ENCODE assay signal across 12 mouse cellular contexts in genomic region chr9:101104931-101105330, GRCm38 (mm10).
"Had no signal": no experiment of that assay in that cellular context is flagged by ENCODE, and none has a peak within 500 bp of the region (broad histone marks: within the 10 kb centered on the region; RNA-seq: fewer than 3 reads in every experiment).

No protein-coding gene starts in this region.

- H3K4me2 ChIP-seq: kidney, embryonic 15.5 days; limb, embryonic 12.5 days; liver, embryonic 13.5 days; lung, embryonic 15.5 days; midbrain, embryonic 13.5 days; neural tube, embryonic 12.5 days had no signal

- H3K9me3 ChIP-seq: kidney, embryonic 15.5 days; limb, embryonic 12.5 days; liver, embryonic 13.5 days; lung, embryonic 15.5 days; midbrain, embryonic 13.5 days; neural tube, embryonic 12.5 days had no signal

- H3K27ac ChIP-seq: kidney, embryonic 15.5 days; layer of hippocampus, adult 2 months; limb, embryonic 12.5 days; liver, embryonic 13.5 days; lung, embryonic 15.5 days; midbrain, embryonic 13.5 days; neural tube, embryonic 12.5 days had no signal

- H3K9ac ChIP-seq: kidney, embryonic 15.5 days; limb, embryonic 12.5 days; liver, embryonic 13.5 days; liver, postnatal 0 days; lung, embryonic 15.5 days; midbrain, embryonic 13.5 days; neural tube, embryonic 12.5 days had no signal

- ATAC-seq: liver, postnatal 0 days; midbrain, embryonic 13.5 days had no signal

- H3K4me1 ChIP-seq: limb, embryonic 12.5 days; midbrain, embryonic 13.5 days; neural tube, embryonic 12.5 days had no signal

- H3K27me3 ChIP-seq: kidney, embryonic 15.5 days; limb, embryonic 12.5 days; liver, embryonic 13.5 days; lung, embryonic 15.5 days; midbrain, embryonic 13.5 days; neural tube, embryonic 12.5 days had no signal

- H3K4me3 ChIP-seq: kidney, embryonic 15.5 days; layer of hippocampus, adult 2 months; limb, embryonic 12.5 days; liver, embryonic 13.5 days; lung, embryonic 15.5 days; midbrain, embryonic 13.5 days; neural tube, embryonic 12.5 days had no signal

- DNase-seq: kidney, postnatal 36 days; liver; liver, embryonic 13.5 days; liver, postnatal 0 days; thymus, adult 18-20 months; thymus, postnatal 14 days had no signal
